Mouse (Mus musculus) adrenal gland, postnatal 36 days (tissue): Measurements from ENCODE around the gene Olfr1368. TPM values are rescaled to one million over a fixed set of nuclear protein-coding genes. Genes with fewer than 3 reads are reported as not detected.
"Not testable (repeated sequence)": the region's sequence is repeated elsewhere in the genome, so short reads cannot be mapped to it uniquely, and the experiment has no call there.

Experiments
- DNase-seq, 2 experiments: peaks; one replicate each; pipeline ENCODE4 v3.0.0; 2021; ENCODE audit warnings: mixed read lengths in 1 of 2
- total RNA-seq, 2 experiments: library from RNA; stranded (reverse); gene quantifications; 2 replicates each; pipeline ENCODE4 v1.2.3; 2021

Gene Olfr1368
- total RNA-seq, 2 experiments from 2014 or later: not detected

DNA sequence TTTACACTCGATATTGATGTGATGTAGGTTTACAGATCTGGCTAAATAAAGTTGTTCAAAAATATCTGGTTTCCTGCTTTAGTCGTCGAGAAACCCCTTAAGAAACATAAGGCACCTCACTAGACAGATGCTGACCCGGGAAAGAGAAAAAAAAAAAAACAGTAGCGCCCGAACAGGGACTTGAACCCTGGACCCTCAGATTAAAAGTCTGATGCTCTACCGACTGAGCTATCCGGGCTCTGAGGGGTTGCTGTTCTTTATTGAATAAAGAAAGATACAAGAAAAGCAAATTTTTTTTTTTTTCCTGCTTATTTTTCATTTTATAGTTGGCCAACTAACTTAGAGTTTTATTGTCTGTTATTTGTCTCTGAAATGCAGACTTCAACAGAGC lies 22.2 kb upstream of the Olfr1368 start:
- DNase-seq: no peak

DNA sequence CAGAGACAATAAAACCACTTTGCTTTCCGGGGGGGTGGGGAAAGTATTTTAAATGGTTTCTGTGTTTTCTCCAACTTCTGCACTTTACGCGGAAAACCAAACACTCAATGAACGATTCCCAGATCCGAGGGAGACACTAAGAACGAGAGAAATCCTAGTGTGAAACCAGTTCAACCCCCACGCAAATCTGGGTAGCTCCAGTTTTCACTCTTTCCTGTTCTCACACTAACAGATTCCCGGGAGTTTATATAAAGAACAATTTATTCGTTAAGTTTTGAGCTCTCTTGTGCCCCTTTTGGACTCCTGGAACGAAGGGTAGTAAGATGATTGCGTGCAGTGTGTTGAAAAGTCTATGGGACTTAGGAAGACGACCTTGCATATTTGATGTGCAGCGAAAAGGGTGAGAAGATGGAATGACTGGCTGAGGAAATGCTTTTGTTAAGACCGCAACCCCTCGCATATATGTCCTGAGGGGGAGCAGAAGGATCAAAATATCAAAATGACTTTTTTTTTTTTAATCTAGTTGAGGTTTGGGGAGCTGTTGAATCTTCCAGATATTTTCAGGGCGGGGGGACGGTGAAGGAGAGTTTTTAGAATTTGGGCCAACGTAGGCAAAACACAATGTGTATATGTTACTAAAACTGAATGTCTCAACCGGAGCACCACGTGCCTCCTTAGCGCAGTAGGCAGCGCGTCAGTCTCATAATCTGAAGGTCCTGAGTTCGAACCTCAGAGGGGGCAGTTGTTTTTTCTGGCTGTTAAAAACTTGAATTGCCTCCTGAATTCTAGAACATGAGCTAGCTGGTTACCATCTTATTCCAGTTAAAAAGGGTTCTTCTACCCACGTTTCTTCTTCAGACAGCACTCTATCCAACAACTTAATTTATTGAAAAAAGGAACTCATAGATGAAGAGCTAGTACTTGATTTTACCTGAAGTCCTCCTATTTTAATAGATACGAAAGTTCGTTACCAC lies 21.6 kb upstream of the Olfr1368 start:
- peak; percentile 75 for DNase-seq

DNA sequence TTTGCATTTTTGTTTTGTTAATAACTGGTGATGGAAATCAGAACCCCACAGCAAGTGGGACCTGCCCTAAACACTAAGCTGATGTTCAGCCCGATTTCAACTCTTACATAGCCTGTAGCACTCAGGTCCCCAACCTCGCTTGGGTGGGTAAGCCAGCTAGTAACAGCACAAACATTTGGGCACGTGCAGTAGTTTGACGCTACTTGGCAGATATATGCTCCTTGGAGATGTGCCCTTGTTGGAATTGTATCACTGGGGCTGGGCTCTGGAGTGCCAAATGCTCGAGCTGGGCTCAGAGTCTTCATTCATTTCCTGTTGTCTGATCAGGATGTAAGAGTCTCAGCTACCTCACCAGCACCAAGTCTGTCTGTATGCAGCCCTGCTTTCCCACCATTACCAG lies 16.9 kb upstream of the Olfr1368 start:
- no peak for DNase-seq

DNA sequence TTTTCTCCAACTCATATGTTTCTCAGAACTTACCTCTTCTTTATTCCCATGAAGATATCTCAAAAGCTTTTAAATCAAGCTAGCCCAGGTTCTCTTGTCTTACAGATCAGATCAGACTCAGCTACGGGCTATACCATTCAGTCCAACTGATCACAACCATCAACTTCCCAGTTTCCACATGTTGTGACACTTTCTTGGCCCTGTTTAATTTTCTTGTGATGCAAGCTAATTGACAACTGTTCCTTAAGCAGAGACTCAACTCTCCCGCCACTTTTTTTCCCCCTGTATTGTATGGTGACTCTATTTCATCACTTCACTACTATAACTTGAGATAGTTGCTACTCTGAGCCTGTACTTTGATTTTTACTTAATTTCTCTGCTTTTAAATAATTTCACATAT lies 15.9 kb upstream of the Olfr1368 start:
- no peak for DNase-seq

DNA sequence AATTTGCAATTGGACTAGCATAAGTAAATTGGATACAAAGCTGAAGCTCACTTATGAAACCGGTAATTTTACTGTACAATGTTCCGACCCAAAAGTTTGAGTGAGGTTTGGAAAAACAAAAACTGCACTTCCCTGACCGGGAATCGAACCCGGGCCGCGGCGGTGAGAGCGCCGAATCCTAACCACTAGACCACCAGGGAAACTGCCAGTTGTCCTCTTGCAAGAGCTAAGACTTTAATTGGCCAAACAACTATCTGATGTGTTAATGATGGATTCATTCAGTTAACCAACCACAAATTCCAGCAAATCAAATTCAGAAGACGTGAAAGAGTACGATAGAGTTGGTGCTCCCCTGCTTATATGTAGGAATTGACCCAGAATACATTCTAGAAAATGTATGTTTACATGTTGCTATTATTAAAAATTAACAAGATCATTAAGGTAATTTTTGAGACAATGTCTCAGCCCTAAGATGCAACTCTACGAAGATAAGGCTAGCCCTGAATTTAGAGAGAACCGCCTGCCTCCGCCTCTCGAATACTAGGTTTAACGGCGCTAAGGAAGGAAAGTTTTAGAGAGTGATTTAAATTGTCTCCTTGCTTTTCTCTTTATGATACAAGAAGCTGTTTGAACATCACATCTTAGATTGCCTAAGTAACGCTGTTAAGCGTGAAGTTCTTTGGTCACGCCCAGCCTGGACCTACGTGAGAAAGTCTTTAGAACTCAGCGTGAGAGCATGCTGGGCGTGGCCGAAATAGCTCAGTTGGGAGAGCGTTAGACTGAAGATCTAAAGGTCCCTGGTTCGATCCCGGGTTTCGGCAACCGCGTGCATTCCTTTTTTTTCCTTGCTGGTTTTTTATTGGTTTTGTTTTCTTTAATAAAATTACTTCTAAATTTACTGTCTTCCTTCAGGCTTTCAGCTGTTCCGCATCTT lies 15.3 kb upstream of the Olfr1368 start:
- DNase-seq: peak; percentile 85 to 92

DNA sequence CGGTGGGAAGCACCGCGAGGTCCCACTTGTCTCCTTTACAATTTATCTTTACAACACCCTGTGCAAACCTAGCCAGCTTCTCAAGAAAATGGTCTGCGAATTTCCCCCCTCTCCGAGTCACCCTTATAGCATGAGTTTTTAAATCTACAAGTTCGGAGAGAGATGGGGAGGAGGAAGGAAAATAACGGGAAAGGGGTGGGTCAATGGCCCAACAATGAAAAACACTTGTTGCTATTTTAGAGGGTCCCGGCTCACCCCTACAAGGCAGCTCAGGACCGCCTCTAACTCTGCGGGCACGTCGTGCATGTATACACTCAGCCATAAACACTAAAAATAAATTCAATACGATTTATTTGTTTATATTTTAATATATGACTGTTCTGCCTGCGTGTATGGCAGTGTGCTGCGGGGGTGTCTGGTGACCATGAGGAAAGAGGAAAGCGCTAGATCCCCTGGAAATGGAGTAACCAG lies 14.4 kb upstream of the Olfr1368 start:
- DNase-seq: no peak

DNA sequence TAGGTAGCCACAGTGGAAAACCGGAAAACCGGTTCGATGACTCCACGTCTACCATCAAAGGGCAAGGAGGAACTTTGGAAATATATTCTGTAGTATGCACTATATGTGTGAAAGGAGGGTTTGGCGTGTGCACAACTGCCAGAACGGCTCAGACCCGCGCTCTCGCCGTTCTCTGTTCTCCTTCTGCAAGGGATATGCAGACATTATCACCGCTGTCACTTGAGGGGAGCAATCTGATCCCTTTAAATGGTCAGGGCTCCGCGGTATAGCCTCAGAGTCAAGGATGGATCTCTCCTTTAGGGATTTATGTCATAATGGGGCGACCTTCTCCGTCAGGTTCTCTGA lies 13.8 kb upstream of the Olfr1368 start:
- peak in 1 of 2 experiments; percentile 29 for DNase-seq

DNA sequence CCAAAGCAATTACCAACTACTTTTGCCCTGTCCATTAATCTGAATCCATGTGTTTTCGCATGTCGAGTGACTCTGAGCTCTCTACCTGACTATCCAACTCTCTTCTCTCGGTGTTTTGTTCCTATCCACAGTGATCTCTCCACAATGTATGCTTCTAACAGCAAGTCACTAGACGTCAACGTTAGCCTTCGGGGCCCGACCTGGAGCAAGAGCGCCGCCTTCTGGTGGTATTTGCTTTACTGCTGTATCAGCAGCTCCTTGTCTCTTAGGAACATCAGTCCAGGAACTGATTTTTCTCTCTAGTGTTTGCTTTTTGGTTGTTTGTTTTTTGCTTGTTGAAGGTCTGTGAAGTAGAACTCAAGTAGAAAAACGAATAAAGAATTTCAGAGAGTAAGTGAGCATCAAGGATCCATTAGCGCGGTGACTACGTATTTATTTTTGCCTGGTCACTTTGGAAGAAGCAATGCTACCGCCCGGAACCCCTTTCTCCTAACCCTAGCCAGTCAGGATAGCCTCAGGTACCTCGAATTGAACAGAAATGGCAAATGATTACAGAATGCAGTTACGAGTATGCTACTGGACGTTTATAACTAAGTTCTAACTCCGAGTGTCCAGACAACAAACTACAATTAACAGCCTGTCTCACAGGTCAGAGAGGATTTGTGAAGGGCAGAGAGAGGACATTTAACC lies 13.3 kb upstream of the Olfr1368 start:
- peak; percentile 92 for DNase-seq

DNA sequence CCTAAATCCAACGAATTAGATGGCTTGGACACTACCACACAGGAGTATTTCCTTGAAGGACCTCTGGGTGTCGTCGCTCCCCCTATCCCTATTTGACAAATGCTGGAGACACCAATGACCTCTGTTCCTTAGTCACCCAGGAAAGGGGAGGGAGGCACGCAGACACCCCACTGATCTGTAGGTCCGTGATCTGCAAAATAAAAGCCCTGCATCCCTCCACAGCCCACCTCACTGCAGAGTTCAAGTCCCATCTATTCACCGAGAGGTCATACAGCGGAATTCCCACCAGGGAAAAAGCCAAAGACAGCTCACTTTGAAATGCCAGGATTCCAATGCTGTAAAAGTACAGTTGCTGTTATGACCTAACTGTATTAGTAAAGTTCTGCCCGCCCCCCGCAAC lies 12.4 kb upstream of the Olfr1368 start:
- DNase-seq: no peak

DNA sequence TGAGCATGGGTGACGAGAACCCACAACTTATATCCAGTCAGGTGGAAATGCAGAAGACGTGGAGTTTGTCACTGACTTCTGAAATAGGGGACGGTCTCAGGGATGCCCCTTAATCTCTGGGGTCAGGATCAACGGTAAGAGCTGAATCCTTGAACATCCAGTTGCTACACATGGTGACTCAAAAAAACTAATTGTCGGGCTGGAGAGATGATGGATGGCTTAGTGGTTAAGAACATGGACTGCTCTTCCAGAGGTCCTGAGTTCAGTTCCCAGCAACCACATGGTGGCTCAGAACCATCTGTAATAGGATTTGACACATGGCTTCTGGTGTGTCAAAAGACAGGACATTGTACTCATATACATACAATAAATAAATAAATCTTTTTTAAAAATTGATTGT lies 10.2 kb upstream of the Olfr1368 start:
- DNase-seq: no peak

DNA sequence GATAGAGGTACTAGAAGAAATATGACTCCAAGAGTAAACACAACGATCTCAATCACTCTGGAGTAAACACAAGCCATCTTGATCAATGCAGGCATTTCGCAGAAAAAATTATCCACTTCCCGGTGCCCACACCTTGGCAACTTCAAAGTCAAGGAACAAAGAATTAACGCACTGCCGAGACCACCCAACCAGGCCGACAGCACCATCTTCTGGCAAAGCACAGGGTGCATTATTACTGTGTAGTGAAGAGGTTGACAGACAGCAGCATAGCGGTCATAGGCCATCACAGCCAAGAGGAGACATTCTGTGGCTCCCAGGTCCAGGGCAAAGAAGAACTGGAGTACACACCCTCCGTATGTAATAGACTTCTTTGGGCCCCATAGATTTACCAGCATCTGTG lies 3.2 kb downstream of the Olfr1368 start:
- peak; percentile 18 to 44 for DNase-seq

DNA sequence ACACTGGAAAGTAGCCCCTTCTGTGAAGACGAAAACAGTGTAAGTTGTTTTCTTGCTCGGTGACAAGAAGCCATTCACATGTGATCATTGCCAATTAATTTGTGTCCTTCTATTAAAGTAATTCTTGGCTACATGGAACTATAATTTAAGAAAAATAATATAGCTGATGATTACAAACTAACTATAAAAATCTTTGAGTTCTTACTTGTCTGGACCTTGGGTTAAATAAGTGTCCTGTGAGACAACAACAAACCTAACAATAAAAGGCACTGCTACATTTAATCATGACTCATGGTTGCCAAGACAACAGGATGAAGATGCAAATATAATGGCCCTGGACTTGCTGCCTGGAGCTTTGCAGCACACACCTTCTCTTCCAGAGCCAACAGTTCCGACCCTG lies 16.3 kb downstream of the Olfr1368 start, which contains the start of gene Olfr263:
Gene Olfr263 (plus strand): TSS at position 301 of the 400 bp plus-strand sequence.
- DNase-seq: not testable (repeated sequence)

DNA sequence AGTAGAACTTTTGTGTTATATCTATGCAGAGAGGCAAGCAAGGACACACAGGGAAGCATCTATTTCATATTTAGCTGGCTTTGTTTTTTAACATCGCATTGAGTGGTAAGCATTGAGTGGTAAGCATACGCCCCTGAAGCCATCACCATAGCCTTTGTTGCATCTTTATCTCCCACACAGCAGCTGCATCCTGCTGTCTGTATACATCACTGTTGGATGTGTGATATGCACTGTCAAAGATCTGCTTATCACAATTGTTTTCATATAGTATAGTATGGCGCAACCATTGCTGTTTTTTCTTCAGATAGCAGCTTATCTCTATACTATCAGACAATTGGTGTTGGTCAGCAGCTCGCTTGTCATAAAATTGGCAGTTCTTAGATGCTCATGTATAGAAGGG lies 31.5 kb downstream of the Olfr1368 start:
- no peak for DNase-seq

DNA sequence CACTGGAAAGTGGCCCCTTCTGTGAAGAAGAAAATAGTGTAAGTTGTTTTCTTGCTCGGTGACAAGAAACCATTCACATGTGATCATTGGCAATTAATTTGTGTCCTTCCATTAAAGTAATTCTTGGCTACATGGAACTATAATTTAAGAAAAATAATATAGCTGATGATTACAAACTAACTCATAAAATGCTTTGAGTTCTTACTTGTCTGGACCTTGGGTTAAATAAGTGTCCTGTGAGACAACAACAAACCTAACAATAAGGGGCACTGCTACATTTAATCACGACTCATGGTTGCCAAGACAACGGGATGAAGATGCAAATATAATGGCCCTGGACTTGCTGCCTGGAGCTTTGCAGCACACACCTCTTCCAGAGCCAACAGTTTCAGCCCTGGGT lies 34.5 kb downstream of the Olfr1368 start, which contains the start of gene Olfr1369-ps1:
Gene Olfr1369-ps1 (plus strand): TSS at position 301 of the 400 bp plus-strand sequence.
- DNase-seq: not testable (repeated sequence)

DNA sequence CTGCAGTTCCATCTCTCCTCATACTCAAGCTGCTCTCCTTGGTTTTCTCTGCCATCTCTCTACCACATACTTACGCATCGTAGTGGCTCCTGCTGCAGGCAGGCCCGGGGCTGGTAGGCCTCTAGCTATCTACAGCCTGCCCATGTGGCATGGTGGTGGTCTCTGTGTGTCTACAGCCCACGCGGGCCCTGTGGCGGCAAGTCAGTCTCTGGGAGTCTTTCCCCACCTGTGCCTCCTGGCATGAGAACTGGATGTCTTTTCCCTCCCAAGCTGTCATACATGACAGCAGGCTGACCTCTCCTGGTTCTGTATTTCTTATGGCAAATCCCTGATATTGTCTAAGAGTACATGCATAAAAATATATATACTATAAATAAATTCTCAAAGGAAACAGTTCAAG lies 35.2 kb downstream of the Olfr1368 start:
- no peak for DNase-seq

DNA sequence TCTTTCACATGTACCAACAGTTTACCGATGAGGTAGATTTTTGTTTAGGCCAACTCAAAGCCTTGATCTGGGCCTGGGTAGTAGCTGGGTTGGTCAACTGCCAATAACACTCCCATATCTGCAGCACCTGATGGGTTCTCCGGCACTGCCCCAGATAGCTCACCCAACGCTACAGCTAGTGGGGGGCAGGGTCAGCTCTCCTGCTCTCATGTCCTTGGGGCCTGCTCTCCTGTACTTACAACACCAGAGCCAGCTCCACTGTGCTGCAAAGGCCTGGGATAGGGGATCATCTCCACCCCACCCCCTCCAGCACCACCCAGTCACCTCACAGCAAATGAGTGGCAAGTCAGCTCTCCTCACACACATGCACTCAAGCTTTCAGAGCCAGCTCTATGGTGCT lies 35.9 kb downstream of the Olfr1368 start:
- no peak for DNase-seq

Other genes with a start within 250 kb of the Olfr1368 start
- gene Olfr1370, start 70.9 kb downstream of the Olfr1368 start, total RNA-seq: not detected
- gene Olfr1369-ps1, start 34.4 kb downstream of the Olfr1368 start, total RNA-seq: not detected
- gene Olfr263, start 16.2 kb downstream of the Olfr1368 start, total RNA-seq: not detected
- gene Trim27, start 33.6 kb upstream of the Olfr1368 start, total RNA-seq: 10 to 100 TPM; 53.3 to 58.8 TPM
- not detected for gene Gpx5, start 146.9 kb upstream of the Olfr1368 start, total RNA-seq
- gene Gpx6, start 166.3 kb upstream of the Olfr1368 start, total RNA-seq: not detected
- gene Olfr1367, start 201.0 kb upstream of the Olfr1368 start, total RNA-seq: not detected
- 10 to 100 TPM in 1 of 2 experiments, 1 to 10 TPM in 1; 8.5 to 10.6 TPM for gene Zscan12, start 217.0 kb upstream of the Olfr1368 start, total RNA-seq